Mouse (Mus musculus): ENCODE results near the gene Cldn34a. TPM values are rescaled to one million over a fixed set of nuclear protein-coding genes. Genes with fewer than 3 reads are reported as not detected.
"Not testable (repeated sequence)": the region's sequence is repeated elsewhere in the genome, so short reads cannot be mapped to it uniquely, and the experiment has no call there.

Cldn34a gene
- not detected in 2 replicates for polyA plus RNA-seq (2014; fragmentation: Nextera tagmentation; extraction: Ambion mirVana)

DNA sequence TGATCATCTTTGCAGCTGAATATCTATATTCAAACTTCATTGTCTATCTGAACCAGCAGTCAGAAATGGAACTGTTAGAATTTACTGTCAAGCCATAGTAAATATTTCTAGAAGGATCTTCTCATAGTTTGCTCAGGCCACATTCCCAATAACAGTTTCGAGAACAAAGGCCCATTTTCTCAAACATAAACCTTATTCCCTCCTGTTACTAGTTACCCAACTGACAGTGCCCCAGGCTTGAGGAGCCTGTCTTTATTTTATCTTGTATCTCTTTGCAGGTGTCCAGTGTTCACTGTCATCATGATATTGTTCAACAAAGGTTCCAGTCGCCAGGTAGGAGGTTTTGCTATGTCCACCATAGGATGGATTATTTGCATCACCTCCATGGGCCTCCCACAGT lies at the start of gene Cldn34a:
Gene Cldn34a, plus strand, starts transcription at position 301 of the 400 bp plus-strand sequence.
- Histone ChIP-seq H3K27me3 (ENCODE audit: control insufficient read depth, insufficient read depth, low read length) (no peaks in the 10 kb centered on the region; the same call in 1 of the 2 replicates), H3K9me3 (replicated peaks; ENCODE audit: control insufficient read depth, low read length) (no peaks in the 10 kb centered on the region), H3K27ac (ENCODE audit: low read depth, low read length) (no peak within 1 kb of the TSS), H3K4me3 (ENCODE audit: low read depth, low read length) (no peak within 1 kb of the TSS), H3K9ac (ENCODE audit: low read depth, low read length) (no peak within 1 kb of the TSS), H3K36me3 (ENCODE audit: control insufficient read depth, insufficient read depth, low read length) (no peaks in the 10 kb centered on the region), H3K4me2 (no peak within 1 kb of the TSS), H3K4me1 (ENCODE audit: control insufficient read depth, insufficient read depth, low read length) (no peaks in the 10 kb centered on the region)
- ATAC-seq (replicated peaks; ENCODE audit: insufficient number of reproducible peaks, low FRiP score, low TSS enrichment): no peak
- 59% methylated on average over 2 of the region's 2 CpGs for WGBS (ENCODE audit: insufficient replicate concordance)

DNA sequence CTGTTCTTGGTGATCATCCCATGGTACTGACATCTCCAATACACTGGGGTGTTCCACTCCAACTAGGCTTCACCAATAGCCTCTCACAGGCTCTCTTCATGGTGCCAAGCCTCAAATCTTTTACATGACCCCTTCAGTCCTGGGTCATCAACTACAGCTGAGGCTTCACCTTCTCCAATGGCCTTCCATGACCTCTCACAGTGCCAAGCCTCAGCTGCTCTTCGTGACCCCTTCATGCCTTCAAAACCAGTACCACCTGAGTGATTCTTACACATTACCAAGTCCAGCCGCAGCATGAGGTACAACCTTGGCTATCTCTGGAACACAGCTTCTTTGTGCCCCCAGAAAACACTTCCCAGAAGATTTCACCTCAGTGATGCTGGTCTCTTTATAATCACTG lies 44.5 kb upstream of the Cldn34a start:
- not testable (repeated sequence) for H3K4me3 ChIP-seq (ENCODE audit: low read depth, low read length); H3K9ac ChIP-seq (ENCODE audit: low read depth, low read length); H3K4me2 ChIP-seq; H3K4me1 ChIP-seq (ENCODE audit: control insufficient read depth, insufficient read depth, low read length); H3K27me3 ChIP-seq (ENCODE audit: control insufficient read depth, insufficient read depth, low read length); H3K9me3 ChIP-seq (replicated peaks; ENCODE audit: control insufficient read depth, low read length); ATAC-seq (replicated peaks; ENCODE audit: insufficient number of reproducible peaks, low FRiP score, low TSS enrichment); H3K36me3 ChIP-seq (ENCODE audit: control insufficient read depth, insufficient read depth, low read length); H3K27ac ChIP-seq (ENCODE audit: low read depth, low read length)
- 68% methylated on average over 2 of the region's 2 CpGs for WGBS (ENCODE audit: insufficient replicate concordance)

DNA sequence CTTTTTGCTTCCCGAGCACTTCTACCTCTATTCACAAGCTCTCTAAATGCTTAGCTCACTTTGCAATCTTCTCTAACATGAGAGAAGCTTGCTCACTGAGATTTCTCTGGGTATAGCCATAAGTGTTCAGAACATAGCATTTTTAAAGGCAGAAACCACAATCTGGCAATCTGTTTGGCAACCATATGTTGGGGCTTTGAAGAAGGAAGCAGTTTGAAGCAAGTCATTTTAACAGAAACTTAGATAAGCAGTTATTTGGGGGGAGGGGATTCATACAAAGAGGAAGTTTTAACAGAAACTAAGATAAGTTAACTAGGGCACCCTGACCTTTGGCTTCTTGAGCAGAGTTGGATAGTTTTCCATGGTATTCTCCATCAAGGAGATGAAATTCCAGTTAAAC lies 17.4 kb upstream of the Cldn34a start:
- WGBS (ENCODE audit: insufficient replicate concordance): 81% methylated on average over 1 of the region's 1 CpGs
- Histone ChIP-seq H3K36me3 (ENCODE audit: control insufficient read depth, insufficient read depth, low read length) (no peaks in the 10 kb centered on the region), H3K27ac (ENCODE audit: low read depth, low read length) (no peak overlapping the region), H3K27me3 (ENCODE audit: control insufficient read depth, insufficient read depth, low read length) (no peaks in the 10 kb centered on the region), H3K9ac (ENCODE audit: low read depth, low read length) (no peak overlapping the region), H3K9me3 (replicated peaks; ENCODE audit: control insufficient read depth, low read length) (no peaks in the 10 kb centered on the region), H3K4me3 (ENCODE audit: low read depth, low read length) (no peak overlapping the region), H3K4me1 (ENCODE audit: control insufficient read depth, insufficient read depth, low read length) (no peaks in the 10 kb centered on the region), H3K4me2 (no peak overlapping the region)
- ATAC-seq (replicated peaks; ENCODE audit: insufficient number of reproducible peaks, low FRiP score, low TSS enrichment): no peak

DNA sequence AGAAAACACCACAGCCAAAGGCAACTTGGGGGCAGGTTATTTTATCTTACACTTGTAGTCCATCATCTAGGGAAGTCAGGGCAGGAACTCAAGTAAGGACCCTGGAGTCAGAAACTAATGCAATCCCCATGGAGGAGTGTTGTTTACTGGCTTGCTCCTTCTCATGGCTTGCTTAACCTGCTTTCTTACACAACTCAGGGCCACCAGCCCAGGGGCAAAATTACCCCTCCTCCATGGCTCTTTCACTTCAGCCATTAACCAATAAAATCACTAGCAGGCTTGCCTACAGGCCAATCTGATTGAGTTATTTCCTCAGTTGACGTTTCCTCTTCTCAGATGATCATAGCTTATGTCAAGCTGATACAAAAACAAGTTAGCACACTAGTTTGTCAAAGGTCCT lies 15.0 kb upstream of the Cldn34a start:
- Histone ChIP-seq H3K4me1 (ENCODE audit: control insufficient read depth, insufficient read depth, low read length) (no peaks in the 10 kb centered on the region), H3K27me3 (ENCODE audit: control insufficient read depth, insufficient read depth, low read length) (no peaks in the 10 kb centered on the region), H3K4me3 (ENCODE audit: low read depth, low read length) (no peak overlapping the region), H3K27ac (ENCODE audit: low read depth, low read length) (no peak overlapping the region), H3K9me3 (replicated peaks; ENCODE audit: control insufficient read depth, low read length) (no peaks in the 10 kb centered on the region), H3K36me3 (ENCODE audit: control insufficient read depth, insufficient read depth, low read length) (no peaks in the 10 kb centered on the region), H3K9ac (ENCODE audit: low read depth, low read length) (no peak overlapping the region), H3K4me2 (no peak overlapping the region)
- ATAC-seq (replicated peaks; ENCODE audit: insufficient number of reproducible peaks, low FRiP score, low TSS enrichment): no peak
- 60% methylated on average over 1 of the region's 1 CpGs for whole genome bisulfite sequencing (ENCODE audit: insufficient replicate concordance)

DNA sequence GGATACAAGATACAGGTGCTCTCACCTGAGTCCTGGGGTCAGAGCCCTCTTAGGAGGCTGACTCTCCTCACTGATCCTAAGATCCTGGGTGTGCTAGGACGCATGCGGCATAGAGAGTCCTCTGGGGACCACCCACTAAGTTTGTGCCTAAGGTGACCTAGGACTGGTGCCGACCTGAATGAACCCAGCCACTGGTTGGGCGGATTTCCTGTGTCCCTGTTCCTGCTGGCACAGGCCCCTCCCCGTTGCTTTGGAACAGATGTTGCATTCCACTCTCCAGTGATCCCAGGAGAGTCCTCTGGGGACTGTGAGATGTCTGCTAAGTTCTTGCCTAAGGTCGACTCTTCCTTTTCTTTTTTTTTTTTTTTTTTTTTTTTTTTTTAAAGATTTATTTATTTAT lies 5.7 kb upstream of the Cldn34a start:
- Histone ChIP-seq H3K4me2 (no peak overlapping the region), H3K27ac (ENCODE audit: low read depth, low read length) (no peak overlapping the region), H3K9ac (ENCODE audit: low read depth, low read length) (no peak overlapping the region), H3K4me1 (ENCODE audit: control insufficient read depth, insufficient read depth, low read length) (no peaks in the 10 kb centered on the region), H3K36me3 (ENCODE audit: control insufficient read depth, insufficient read depth, low read length) (no peaks in the 10 kb centered on the region), H3K4me3 (ENCODE audit: low read depth, low read length) (no peak overlapping the region), H3K9me3 (replicated peaks; ENCODE audit: control insufficient read depth, low read length) (no peaks in the 10 kb centered on the region), H3K27me3 (ENCODE audit: control insufficient read depth, insufficient read depth, low read length) (no peaks in the 10 kb centered on the region)
- WGBS (ENCODE audit: insufficient replicate concordance): 65% methylated on average over 6 of the region's 6 CpGs
- ATAC-seq (replicated peaks; ENCODE audit: insufficient number of reproducible peaks, low FRiP score, low TSS enrichment): no peak

Other genes starting within 250 kb of the Cldn34a start
- gene Kantr, start 235.8 kb upstream of the Cldn34a start, polyA plus RNA-seq (2014; fragmentation: Nextera tagmentation; extraction: Ambion mirVana): 9.7 and 13.8 TPM in 2 replicates
- 15.7 and 19.0 TPM in 2 replicates for gene Tspyl2, start 220.9 kb upstream of the Cldn34a start, polyA plus RNA-seq (2014; fragmentation: Nextera tagmentation; extraction: Ambion mirVana)
- gene Gpr173, start 194.6 kb upstream of the Cldn34a start, polyA plus RNA-seq (2014; fragmentation: Nextera tagmentation; extraction: Ambion mirVana): 3.0 and 4.2 TPM in 2 replicates
- 5.8 and 7.3 TPM in 2 replicates for gene Shroom2, start 206.1 kb downstream of the Cldn34a start, polyA plus RNA-seq (2014; fragmentation: Nextera tagmentation; extraction: Ambion mirVana)
- gene Gpr143, start 218.6 kb downstream of the Cldn34a start, polyA plus RNA-seq (2014; fragmentation: Nextera tagmentation; extraction: Ambion mirVana): 0.19 TPM in 1 of 2 replicates, not detected in the other